Mouse (Mus musculus) telencephalon, adult 2 months (tissue): ENCODE measurements around the gene Eps8.

ENCODE experiments used
- DNase-seq: peaks from one replicate; pipeline ENCODE4 v3.0.0-alpha.2; 2011; ENCODE audit warnings: low read depth, low spot score

The Eps8 gene

GRCm38 (mm10) chr6:137613903-137614302 is 40.8 kb downstream of the Eps8 start:
- no peak for DNase-seq

GRCm38 (mm10) chr6:137612071-137612547 is 42.6 kb downstream of the Eps8 start:
- DNase-seq: no peak

- no peak for DNase-seq
Observed at GRCm38 (mm10) chr6:137608160-137608930, 46.3 kb downstream of the Eps8 start.

GRCm38 (mm10) chr6:137606541-137606940 is 48.1 kb downstream of the Eps8 start:
- DNase-seq: no peak

- DNase-seq: no peak
Observed at GRCm38 (mm10) chr6:137604417-137605248, 50.0 kb downstream of the Eps8 start.

- DNase-seq: no peak
Observed at GRCm38 (mm10) chr6:137598306-137598705, 56.4 kb downstream of the Eps8 start.

- DNase-seq: no peak
Observed at GRCm38 (mm10) chr6:137597442-137598058, 57.1 kb downstream of the Eps8 start.

GRCm38 (mm10) chr6:137592582-137592981 is 62.1 kb downstream of the Eps8 start:
- DNase-seq: no peak

- DNase-seq: no peak
Observed at GRCm38 (mm10) chr6:137589245-137589618, 65.4 kb downstream of the Eps8 start.

- peak; percentile 73 for DNase-seq
Observed at GRCm38 (mm10) chr6:137588481-137589244, 66.0 kb downstream of the Eps8 start.

GRCm38 (mm10) chr6:137587866-137588265 is 66.8 kb downstream of the Eps8 start:
- no peak for DNase-seq

GRCm38 (mm10) chr6:137585229-137585628 is 69.4 kb downstream of the Eps8 start:
- no peak for DNase-seq

GRCm38 (mm10) chr6:137583056-137583455 is 71.6 kb downstream of the Eps8 start:
- DNase-seq: no peak

GRCm38 (mm10) chr6:137582207-137582889 is 72.3 kb downstream of the Eps8 start:
- DNase-seq: no peak

- no peak for DNase-seq
Observed at GRCm38 (mm10) chr6:137581331-137582010, 73.2 kb downstream of the Eps8 start.

- DNase-seq: no peak
Observed at GRCm38 (mm10) chr6:137580503-137580902, 74.2 kb downstream of the Eps8 start.

GRCm38 (mm10) chr6:137576670-137577371 is 77.9 kb downstream of the Eps8 start:
- DNase-seq: no peak

- no peak for DNase-seq
Observed at GRCm38 (mm10) chr6:137576091-137576490, 78.6 kb downstream of the Eps8 start.

GRCm38 (mm10) chr6:137573897-137574296 is 80.8 kb downstream of the Eps8 start:
- DNase-seq: no peak

- no peak for DNase-seq
Observed at GRCm38 (mm10) chr6:137570718-137571131, 84.0 kb downstream of the Eps8 start.
